Mouse (Mus musculus): Measurements from ENCODE around the gene Gpx4. TPM values are rescaled to one million over a fixed set of nuclear protein-coding genes. Genes with fewer than 3 reads are reported as not detected.

Gene Gpx4
- total RNA-seq, 2 experiments from 2014 or later = 498 to 566 TPM

DNA sequence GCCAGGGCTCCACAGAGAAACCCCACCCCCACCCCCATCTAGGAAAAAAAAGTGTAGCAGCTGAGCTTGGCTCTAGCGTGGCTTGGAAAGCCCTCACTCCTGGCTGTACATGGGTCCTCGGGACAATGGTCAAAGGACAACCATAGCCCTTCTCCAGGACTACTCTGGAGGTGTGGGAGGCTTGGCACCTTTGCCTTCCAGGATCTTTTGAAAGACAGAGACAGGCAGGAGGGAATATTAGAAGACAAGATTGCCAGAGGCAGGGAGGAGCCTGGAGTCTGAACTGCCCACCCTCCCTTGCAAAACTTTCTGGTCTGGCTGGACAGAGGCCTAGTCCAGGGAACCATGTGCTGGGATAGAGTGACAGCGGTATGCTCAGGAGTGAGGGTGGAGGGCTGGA, 47.7 kb downstream of the Gpx4 start:
- no peak for ATAC-seq (replicated peaks; ENCODE audit: low FRiP score, low TSS enrichment, poor library complexity, severe bottlenecking)

DNA sequence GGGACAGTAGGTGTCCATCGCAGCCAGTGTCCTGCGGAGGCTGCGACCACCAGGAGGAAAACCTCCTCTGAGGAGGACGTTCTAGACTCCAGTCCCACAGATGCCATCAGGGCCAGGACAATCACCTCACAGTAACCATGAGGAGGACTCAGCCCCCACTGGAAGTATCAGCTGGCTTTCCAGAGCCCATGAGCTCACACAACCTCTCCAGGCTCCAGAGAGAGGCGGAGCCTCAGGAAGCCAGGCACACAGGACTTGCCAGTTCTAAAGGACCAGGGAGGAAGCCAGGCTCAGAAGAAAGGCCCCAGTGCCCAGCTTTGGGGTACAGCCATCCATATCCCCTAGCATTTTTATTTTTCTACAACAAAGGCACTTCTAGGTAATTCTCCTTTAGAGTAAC, 48.6 kb downstream of the Gpx4 start:
- no peak for ATAC-seq (replicated peaks; ENCODE audit: low FRiP score, low TSS enrichment, poor library complexity, severe bottlenecking)

DNA sequence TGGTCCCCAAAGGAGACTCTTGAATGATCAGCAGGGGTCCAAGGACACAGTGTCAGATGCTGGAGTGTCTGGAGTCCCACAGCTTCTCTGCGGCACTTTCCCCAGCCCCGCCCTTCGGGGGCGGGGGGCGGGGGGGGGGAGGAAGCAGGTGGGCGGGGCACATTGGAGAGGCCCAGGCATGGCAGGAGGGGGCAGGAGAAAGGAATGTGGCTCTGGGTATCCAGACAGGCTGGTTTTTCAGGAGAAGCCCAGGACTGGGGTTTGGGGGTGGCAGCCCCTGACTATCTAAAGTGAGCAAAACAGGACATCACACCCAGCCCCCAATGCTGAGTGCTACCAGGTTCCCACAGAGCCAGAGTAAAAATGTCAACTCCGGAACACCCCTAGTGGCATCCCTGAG, 50.3 kb downstream of the Gpx4 start:
- no peak for ATAC-seq (replicated peaks; ENCODE audit: low FRiP score, low TSS enrichment, poor library complexity, severe bottlenecking)

DNA sequence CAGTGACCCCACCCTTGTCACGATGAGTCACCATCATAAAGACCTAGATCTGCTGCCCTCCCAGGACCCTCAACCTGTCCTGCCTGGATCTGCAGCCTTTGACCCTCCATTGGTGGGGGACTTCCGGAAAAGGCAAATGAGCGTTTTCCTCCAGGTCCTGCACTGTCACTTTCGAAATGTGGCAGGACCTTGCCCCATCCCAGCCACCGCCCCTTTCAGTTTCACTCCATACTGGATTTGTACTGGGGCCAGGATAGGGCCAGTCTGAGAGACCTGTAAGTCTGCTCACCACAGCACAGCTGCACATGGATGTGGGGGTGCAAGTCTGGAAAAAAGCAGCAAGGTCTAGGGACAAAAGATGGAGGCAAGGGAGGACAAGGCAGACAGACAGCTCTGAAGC, 51.7 kb downstream of the Gpx4 start:
- ATAC-seq (replicated peaks; ENCODE audit: low FRiP score, low TSS enrichment, poor library complexity, severe bottlenecking) = no peak

DNA sequence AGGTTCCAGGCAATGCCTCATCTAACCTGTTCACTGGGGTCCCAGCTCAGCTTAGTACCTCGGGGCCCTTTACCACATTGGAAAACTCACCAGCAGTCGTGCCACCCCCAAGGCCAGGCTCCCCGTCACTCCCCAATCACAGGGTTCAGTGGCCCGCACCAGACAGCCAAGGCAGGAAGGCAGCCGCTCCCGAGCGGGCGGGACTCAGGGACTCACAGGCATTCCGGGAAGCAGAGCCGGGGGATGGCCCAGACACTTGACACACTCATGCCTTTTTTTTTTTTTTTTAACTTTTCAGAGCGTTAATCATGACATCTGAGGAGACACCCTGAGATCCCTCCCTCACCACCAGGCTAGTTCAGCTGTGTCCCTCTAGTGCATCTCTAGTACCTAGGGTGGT, 54.0 kb downstream of the Gpx4 start:
- ATAC-seq (replicated peaks; ENCODE audit: low FRiP score, low TSS enrichment, poor library complexity, severe bottlenecking) = no peak; the same call in 1 of the 2 replicates

DNA sequence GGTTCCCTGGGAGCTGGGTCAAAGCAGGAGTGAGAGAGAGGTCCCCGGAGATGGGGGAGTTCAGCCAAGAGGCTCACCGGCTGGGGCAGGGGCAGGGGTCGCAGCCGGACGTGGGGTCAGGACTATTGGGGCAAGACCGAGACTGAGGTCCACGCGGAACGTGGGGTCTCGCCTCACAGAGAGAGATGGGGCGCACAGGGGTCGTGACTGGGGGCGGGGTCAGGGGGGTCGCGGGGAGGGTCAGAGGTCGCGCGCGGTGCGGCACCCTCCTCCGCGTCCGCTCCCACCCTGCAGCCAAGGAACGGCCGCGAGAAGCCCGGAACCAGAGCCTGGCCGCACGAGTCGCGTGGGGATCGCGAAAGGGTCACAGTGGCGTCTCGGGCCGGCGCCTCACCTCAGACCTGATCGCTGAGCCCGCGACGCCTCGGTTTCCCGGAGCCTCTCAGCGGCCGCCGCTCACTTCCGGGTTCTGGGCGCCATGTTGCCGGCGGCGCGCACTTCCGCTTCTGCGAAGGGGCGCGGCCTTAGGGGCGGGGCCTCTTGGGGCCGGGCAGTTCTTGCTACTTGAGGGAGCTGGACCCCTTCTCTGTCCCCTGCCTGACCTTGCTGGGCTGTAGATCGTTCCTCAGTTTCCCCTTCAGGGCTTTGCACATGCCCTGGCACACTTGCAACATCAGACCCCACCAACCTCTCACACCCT, 55.4 kb downstream of the Gpx4 start:
- ATAC-seq (replicated peaks; ENCODE audit: low FRiP score, low TSS enrichment, poor library complexity, severe bottlenecking) = peak; percentile 84

DNA sequence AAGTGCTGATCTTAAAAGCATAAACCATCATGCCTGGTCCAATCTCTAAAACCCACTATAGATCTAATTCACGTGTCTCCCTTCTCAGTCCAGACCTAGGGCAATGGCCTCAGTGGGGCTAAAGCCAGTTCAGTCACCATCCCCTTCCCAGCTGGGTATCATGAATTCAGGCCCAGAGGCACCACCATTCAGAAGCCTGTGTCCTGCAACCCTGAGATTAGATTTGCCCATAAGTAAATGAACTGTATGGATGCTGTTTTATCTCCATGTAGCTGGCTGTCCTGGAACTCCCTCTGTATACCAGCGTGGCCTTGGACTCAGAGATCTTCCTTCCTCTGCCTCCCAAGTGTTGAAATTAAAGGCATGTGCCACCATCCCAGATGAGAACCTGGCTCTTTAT, 56.1 kb downstream of the Gpx4 start:
- peak; percentile 73 for ATAC-seq (replicated peaks; ENCODE audit: low FRiP score, low TSS enrichment, poor library complexity, severe bottlenecking)

DNA sequence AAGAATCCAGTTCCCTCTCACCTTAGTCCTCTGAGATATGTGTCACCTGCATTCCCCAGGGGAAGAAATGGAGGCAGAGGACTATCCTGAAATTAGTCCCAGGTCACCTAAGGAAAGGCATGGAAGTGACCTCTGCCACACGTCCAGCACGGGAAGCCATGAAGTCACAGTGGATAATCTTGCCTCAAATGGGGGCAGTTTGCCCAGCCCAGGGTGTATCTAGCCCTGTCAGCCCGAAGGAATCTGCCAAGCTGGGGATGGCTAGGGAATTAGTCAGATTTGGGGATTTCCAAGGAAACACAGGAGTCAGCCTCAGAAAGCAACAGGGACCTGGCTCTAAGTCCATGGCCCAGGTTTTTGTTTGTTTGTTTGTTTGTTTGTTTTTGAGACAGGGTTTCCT, 57.2 kb downstream of the Gpx4 start:
- no peak for ATAC-seq (replicated peaks; ENCODE audit: low FRiP score, low TSS enrichment, poor library complexity, severe bottlenecking)

DNA sequence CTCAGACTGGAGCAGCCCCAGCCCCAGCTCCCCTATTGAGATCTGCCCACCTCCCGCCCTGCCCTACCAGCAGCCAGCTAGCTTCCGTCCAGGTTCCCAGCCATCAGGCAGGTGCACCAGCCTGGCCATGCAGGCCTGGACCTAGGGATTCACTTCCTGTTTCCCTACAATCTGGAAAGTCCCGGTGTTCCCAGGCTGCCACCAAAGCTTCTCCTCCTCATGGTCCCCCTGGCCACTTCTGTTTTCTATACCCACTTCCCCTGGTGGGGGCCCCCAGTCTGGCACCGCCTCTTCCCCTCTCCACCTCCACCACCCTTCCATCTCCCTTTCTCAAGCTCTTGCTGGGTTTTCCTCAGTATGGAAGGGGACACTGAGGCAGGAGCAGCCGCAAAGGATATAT, 58.5 kb downstream of the Gpx4 start, which contains the start of gene Sbno2:
Gene Sbno2 (minus strand): TSS at position 112 of the 400 bp plus-strand sequence.
- no peak for ATAC-seq (replicated peaks; ENCODE audit: low FRiP score, low TSS enrichment, poor library complexity, severe bottlenecking)

DNA sequence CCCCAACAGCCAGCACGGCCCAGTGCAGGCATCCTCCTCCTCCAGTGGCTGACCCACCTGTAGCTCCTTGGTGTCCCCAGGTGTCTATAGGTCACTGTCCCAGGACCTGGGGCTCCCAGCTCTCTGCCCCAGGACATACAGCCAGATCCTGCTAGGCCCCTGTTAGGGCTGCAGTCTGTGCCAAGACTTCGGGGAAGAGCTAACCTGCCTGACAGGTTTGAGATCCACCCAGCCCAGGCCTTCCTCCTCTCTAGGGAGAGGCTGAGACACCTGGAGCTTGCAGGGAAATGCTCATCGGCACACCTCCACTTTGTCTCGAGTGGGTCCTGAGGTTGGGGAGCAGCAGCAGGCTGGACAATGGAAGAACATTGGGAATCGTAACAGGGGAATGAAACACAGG, 59.0 kb downstream of the Gpx4 start:
- no peak for ATAC-seq (replicated peaks; ENCODE audit: low FRiP score, low TSS enrichment, poor library complexity, severe bottlenecking)

Other genes with a start within 250 kb of the Gpx4 start
Only the 30 nearest of the 32 such genes appear.
- not detected in 2 replicates for gene Misp, start 226.2 kb upstream of the Gpx4 start, total RNA-seq (2014; fragmentation: Nextera tagmentation)
- not detected in 2 replicates for gene Misp, start 226.2 kb upstream of the Gpx4 start, total RNA-seq (2017)
- 423 and 470 TPM in 2 replicates for gene Ptbp1, start 192.7 kb upstream of the Gpx4 start, total RNA-seq (2014; fragmentation: Nextera tagmentation)
- gene Ptbp1, start 192.7 kb upstream of the Gpx4 start, total RNA-seq (2017) = 149 and 201 TPM in 2 replicates
- gene Prtn3, start 172.7 kb upstream of the Gpx4 start, total RNA-seq (2014; fragmentation: Nextera tagmentation) = 2.5 and 8.7 TPM in 2 replicates
- 0.56 and 5.9 TPM in 2 replicates for gene Prtn3, start 172.7 kb upstream of the Gpx4 start, total RNA-seq (2017)
- gene Plppr3, start 172.5 kb upstream of the Gpx4 start, total RNA-seq (2014; fragmentation: Nextera tagmentation) = not detected in 2 replicates
- gene Plppr3, start 172.5 kb upstream of the Gpx4 start, total RNA-seq (2017) = 5.8 and 15.0 TPM in 2 replicates
- 10.5 TPM in 1 of 2 replicates, not detected in the other for gene Elane, start 160.9 kb upstream of the Gpx4 start, total RNA-seq (2014; fragmentation: Nextera tagmentation)
- 0.23 and 1.3 TPM in 2 replicates for gene Elane, start 160.9 kb upstream of the Gpx4 start, total RNA-seq (2017)
- gene Cfd, start 156.3 kb upstream of the Gpx4 start, total RNA-seq (2014; fragmentation: Nextera tagmentation) = not detected in 2 replicates
- not detected in 2 replicates for gene Cfd, start 156.3 kb upstream of the Gpx4 start, total RNA-seq (2017)
- gene Med16, start 138.2 kb upstream of the Gpx4 start, total RNA-seq (2014; fragmentation: Nextera tagmentation) = 17.1 and 21.7 TPM in 2 replicates
- 9.7 and 9.8 TPM in 2 replicates for gene Med16, start 138.2 kb upstream of the Gpx4 start, total RNA-seq (2017)
- gene Gm26602, start 136.3 kb upstream of the Gpx4 start, total RNA-seq (2014; fragmentation: Nextera tagmentation) = not detected in 2 replicates
- not detected in 2 replicates for gene Gm26602, start 136.3 kb upstream of the Gpx4 start, total RNA-seq (2017)
- gene Kiss1r, start 130.2 kb upstream of the Gpx4 start, total RNA-seq (2014; fragmentation: Nextera tagmentation) = 0.31 TPM in 1 of 2 replicates, not detected in the other
- 2.2 TPM in 1 of 2 replicates, not detected in the other for gene Kiss1r, start 130.2 kb upstream of the Gpx4 start, total RNA-seq (2017)
- 80.3 and 91.7 TPM in 2 replicates for gene R3hdm4, start 126.0 kb upstream of the Gpx4 start, total RNA-seq (2014; fragmentation: Nextera tagmentation)
- 35.5 and 38.9 TPM in 2 replicates for gene R3hdm4, start 126.0 kb upstream of the Gpx4 start, total RNA-seq (2017)
- gene Arid3a, start 120.1 kb upstream of the Gpx4 start, total RNA-seq (2014; fragmentation: Nextera tagmentation) = 4.4 and 5.9 TPM in 2 replicates
- 5.4 and 6.0 TPM in 2 replicates for gene Arid3a, start 120.1 kb upstream of the Gpx4 start, total RNA-seq (2017)
- 82.9 and 86.4 TPM in 2 replicates for gene Wdr18, start 87.0 kb upstream of the Gpx4 start, total RNA-seq (2014; fragmentation: Nextera tagmentation)
- gene Wdr18, start 87.0 kb upstream of the Gpx4 start, total RNA-seq (2017) = 23.4 and 24.8 TPM in 2 replicates
- not detected in 2 replicates for gene Grin3b, start 76.5 kb upstream of the Gpx4 start, total RNA-seq (2014; fragmentation: Nextera tagmentation)
- gene Grin3b, start 76.5 kb upstream of the Gpx4 start, total RNA-seq (2017) = not detected in 2 replicates
- gene Tmem259, start 62.8 kb upstream of the Gpx4 start, total RNA-seq (2014; fragmentation: Nextera tagmentation) = 75.5 and 83.0 TPM in 2 replicates
- gene Tmem259, start 62.8 kb upstream of the Gpx4 start, total RNA-seq (2017) = 47.3 and 63.9 TPM in 2 replicates
- 18.0 and 24.6 TPM in 2 replicates for gene Cnn2, start 58.6 kb upstream of the Gpx4 start, total RNA-seq (2014; fragmentation: Nextera tagmentation)
- 13.8 and 25.6 TPM in 2 replicates for gene Cnn2, start 58.6 kb upstream of the Gpx4 start, total RNA-seq (2017)
- gene Abca7, start 50.7 kb upstream of the Gpx4 start, total RNA-seq (2014; fragmentation: Nextera tagmentation) = 27.0 and 32.9 TPM in 2 replicates
- gene Abca7, start 50.7 kb upstream of the Gpx4 start, total RNA-seq (2017) = 11.0 and 12.1 TPM in 2 replicates
- gene Arhgap45, start 30.5 kb upstream of the Gpx4 start, total RNA-seq (2014; fragmentation: Nextera tagmentation) = 76.2 and 103 TPM in 2 replicates
- gene Arhgap45, start 30.5 kb upstream of the Gpx4 start, total RNA-seq (2017) = 52.8 and 64.4 TPM in 2 replicates
- 145 and 157 TPM in 2 replicates for gene Polr2e, start 7.4 kb upstream of the Gpx4 start, total RNA-seq (2014; fragmentation: Nextera tagmentation)
- gene Polr2e, start 7.4 kb upstream of the Gpx4 start, total RNA-seq (2017) = 142 and 150 TPM in 2 replicates
- 34.4 and 39.7 TPM in 2 replicates for gene Sbno2, start 58.4 kb downstream of the Gpx4 start, total RNA-seq (2014; fragmentation: Nextera tagmentation)
- 12.1 and 12.9 TPM in 2 replicates for gene Sbno2, start 58.4 kb downstream of the Gpx4 start, total RNA-seq (2017)
- 152 and 213 TPM in 2 replicates for gene Stk11, start 68.6 kb downstream of the Gpx4 start, total RNA-seq (2014; fragmentation: Nextera tagmentation)
- 116 and 174 TPM in 2 replicates for gene Stk11, start 68.6 kb downstream of the Gpx4 start, total RNA-seq (2017)
- gene Atp5d, start 91.5 kb downstream of the Gpx4 start, total RNA-seq (2014; fragmentation: Nextera tagmentation) = 282 and 325 TPM in 2 replicates
- gene Atp5d, start 91.5 kb downstream of the Gpx4 start, total RNA-seq (2017) = 29.3 and 49.3 TPM in 2 replicates
- 5.2 and 10.5 TPM in 2 replicates for gene Cbarp, start 93.7 kb downstream of the Gpx4 start, total RNA-seq (2014; fragmentation: Nextera tagmentation)
- 3.7 TPM in 1 of 2 replicates, not detected in the other for gene Cbarp, start 93.7 kb downstream of the Gpx4 start, total RNA-seq (2017)
- gene Midn, start 101.1 kb downstream of the Gpx4 start, total RNA-seq (2014; fragmentation: Nextera tagmentation) = 30.9 and 34.0 TPM in 2 replicates
- gene Midn, start 101.1 kb downstream of the Gpx4 start, total RNA-seq (2017) = 9.4 and 10.5 TPM in 2 replicates
- gene Cirbp, start 118.8 kb downstream of the Gpx4 start, total RNA-seq (2014; fragmentation: Nextera tagmentation) = 31.5 and 44.0 TPM in 2 replicates
- 30.8 and 73.1 TPM in 2 replicates for gene Cirbp, start 118.8 kb downstream of the Gpx4 start, total RNA-seq (2017)
- gene 1600002K03Rik, start 125.8 kb downstream of the Gpx4 start, total RNA-seq (2014; fragmentation: Nextera tagmentation) = 14.2 and 22.9 TPM in 2 replicates
- gene 1600002K03Rik, start 125.8 kb downstream of the Gpx4 start, total RNA-seq (2017) = 25.4 and 27.8 TPM in 2 replicates
- gene Efna2, start 132.3 kb downstream of the Gpx4 start, total RNA-seq (2014; fragmentation: Nextera tagmentation) = 0.40 TPM in 1 of 2 replicates, not detected in the other
- gene Efna2, start 132.3 kb downstream of the Gpx4 start, total RNA-seq (2017) = 0.80 TPM in 1 of 2 replicates, not detected in the other
- gene Mum1, start 179.3 kb downstream of the Gpx4 start, total RNA-seq (2014; fragmentation: Nextera tagmentation) = 60.8 and 124 TPM in 2 replicates
- 44.2 and 49.0 TPM in 2 replicates for gene Mum1, start 179.3 kb downstream of the Gpx4 start, total RNA-seq (2017)
- 196 and 302 TPM in 2 replicates for gene Ndufs7, start 202.0 kb downstream of the Gpx4 start, total RNA-seq (2014; fragmentation: Nextera tagmentation)
- 103 and 168 TPM in 2 replicates for gene Ndufs7, start 202.0 kb downstream of the Gpx4 start, total RNA-seq (2017)
- gene Gamt, start 213.8 kb downstream of the Gpx4 start, total RNA-seq (2014; fragmentation: Nextera tagmentation) = 1.2 and 1.7 TPM in 2 replicates
- gene Gamt, start 213.8 kb downstream of the Gpx4 start, total RNA-seq (2017) = 2.1 and 3.0 TPM in 2 replicates
- 152 and 163 TPM in 2 replicates for gene Dazap1, start 214.3 kb downstream of the Gpx4 start, total RNA-seq (2014; fragmentation: Nextera tagmentation)
- 269 and 335 TPM in 2 replicates for gene Dazap1, start 214.3 kb downstream of the Gpx4 start, total RNA-seq (2017)